Mouse (Mus musculus) CH12.LX (cell line): ENCODE data around the gene Gm28891.
"Not testable (repeated sequence)": the region's sequence is repeated elsewhere in the genome, so short reads cannot be mapped to it uniquely, and the experiment has no call there.

Experiments
- BHLHE40 ChIP-seq: IDR thresholded peaks from 2 replicates; pipeline ENCODE4 v1.6.1; 2011; ENCODE audit warnings: mild to moderate bottlenecking, low read depth, low read length, improper control_type of control experiment
- CTCF ChIP-seq, 2 experiments: IDR thresholded peaks in 1 of 2; conservative IDR thresholded peaks in 1 of 2; 2 replicates each; pipeline ENCODE4 v1.5.1; 2011 to 2012; ENCODE audit warnings: low read depth in 2 of 2, low read length in 2 of 2, improper control_type of control experiment in 1 of 2, inconsistent platforms in 1 of 2, mild to moderate bottlenecking in 1 of 2, moderate library complexity in 1 of 2
- ELF1 ChIP-seq: IDR thresholded peaks from 2 replicates; pipeline ENCODE4 v1.6.1; 2014; ENCODE audit warnings: low read depth, mild to moderate bottlenecking, inconsistent platforms, low read length, improper control_type of control experiment
- EP300 ChIP-seq: IDR thresholded peaks from 2 replicates; pipeline ENCODE4 v1.6.1; 2011; ENCODE audit warnings: low read length, improper control_type of control experiment
- ETS1 ChIP-seq: conservative IDR thresholded peaks from 2 replicates; pipeline ENCODE4 v1.6.1; 2012; ENCODE audit warnings: low read depth, mild to moderate bottlenecking, inconsistent platforms, low read length, improper control_type of control experiment, moderate library complexity
- GABPA ChIP-seq: IDR thresholded peaks from 2 replicates; pipeline ENCODE4 v1.6.1; 2012; ENCODE audit warnings: low read depth, low read length, improper control_type of control experiment, inconsistent platforms; ENCODE audit not compliant: insufficient replicate concordance
- MAFK ChIP-seq: IDR thresholded peaks from 2 replicates; pipeline ENCODE4 v1.6.1; 2011; ENCODE audit warnings: low read length, improper control_type of control experiment; ENCODE audit not compliant: insufficient replicate concordance
- MAX ChIP-seq: IDR thresholded peaks from 2 replicates; pipeline ENCODE4 v1.6.1; 2011; ENCODE audit warnings: low read length, improper control_type of control experiment
- MEF2A ChIP-seq: IDR thresholded peaks from 2 replicates; pipeline ENCODE4 v1.6.1; 2014; ENCODE audit warnings: low read depth, mild to moderate bottlenecking, inconsistent platforms, low read length, improper control_type of control experiment, borderline replicate concordance
- MXI1 ChIP-seq: IDR thresholded peaks from 2 replicates; pipeline ENCODE4 v1.6.1; 2011; ENCODE audit warnings: mild to moderate bottlenecking, low read depth, low read length, improper control_type of control experiment
- POLR2A ChIP-seq: IDR thresholded peaks from 2 replicates; pipeline ENCODE4 v1.6.1; 2011; ENCODE audit warnings: low read depth, mild to moderate bottlenecking, improper control_type of control experiment, low read length
- UBTF ChIP-seq: IDR thresholded peaks from 2 replicates; pipeline ENCODE4 v1.6.1; 2012; ENCODE audit warnings: low read depth, mild to moderate bottlenecking, inconsistent platforms, low read length, improper control_type of control experiment, moderate library complexity
- ZC3H11A ChIP-seq: IDR thresholded peaks from 2 replicates; pipeline ENCODE4 v1.6.1; 2012; ENCODE audit warnings: low read depth, mild to moderate bottlenecking, inconsistent platforms, low read length, improper control_type of control experiment
- ZNF384 ChIP-seq: IDR thresholded peaks from 2 replicates; pipeline ENCODE4 v1.6.1; 2012; ENCODE audit warnings: low read depth, low read length, improper control_type of control experiment, inconsistent platforms

DNA sequence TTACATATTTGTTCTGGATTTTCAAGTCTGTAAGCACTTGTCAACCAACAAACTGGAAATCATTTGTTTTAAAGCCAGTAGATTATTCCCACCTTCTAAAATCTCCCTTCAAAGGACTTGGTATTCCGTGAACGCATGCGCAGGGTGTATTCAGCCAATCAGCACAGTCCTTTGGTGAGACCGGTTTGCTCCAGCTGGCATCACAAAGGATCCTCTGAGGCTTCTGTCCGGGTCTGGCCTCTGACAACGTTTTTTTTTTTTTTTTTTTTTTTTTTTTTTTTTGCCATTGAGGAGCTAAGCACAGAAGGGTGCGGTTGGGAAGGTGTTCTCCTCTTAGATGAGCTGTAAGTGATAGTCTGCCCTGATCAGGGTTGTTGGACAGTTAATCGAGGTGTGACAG lies at the start of gene Gm28891:
- TF ChIP-seq CTCF (conservative IDR thresholded peaks at IDR 0.05 in 1 of 2, IDR thresholded peaks at IDR 0.05 in 1 of 2; ENCODE audit: low read depth in 2 of 2, low read length in 2 of 2); POLR2A; UBTF; MAX; GABPA; MAFK; ZNF384; MXI1; ETS1; BHLHE40; ZC3H11A; MEF2A; EP300; ELF1: not testable (repeated sequence)
